Mouse (Mus musculus) cerebellum, postnatal 4 days (tissue): Measurements from ENCODE around the gene Pitpna.
"Not testable (repeated sequence)": the region's sequence is repeated elsewhere in the genome, so short reads cannot be mapped to it uniquely, and the experiment has no call there.

Source experiments
- DNase-seq, 2 experiments: peaks; one replicate each; pipeline ENCODE4 v3.0.0; 2022; ENCODE audit warnings: low spot score in 2 of 2, mixed read lengths in 1 of 2

Gene Pitpna

DNA sequence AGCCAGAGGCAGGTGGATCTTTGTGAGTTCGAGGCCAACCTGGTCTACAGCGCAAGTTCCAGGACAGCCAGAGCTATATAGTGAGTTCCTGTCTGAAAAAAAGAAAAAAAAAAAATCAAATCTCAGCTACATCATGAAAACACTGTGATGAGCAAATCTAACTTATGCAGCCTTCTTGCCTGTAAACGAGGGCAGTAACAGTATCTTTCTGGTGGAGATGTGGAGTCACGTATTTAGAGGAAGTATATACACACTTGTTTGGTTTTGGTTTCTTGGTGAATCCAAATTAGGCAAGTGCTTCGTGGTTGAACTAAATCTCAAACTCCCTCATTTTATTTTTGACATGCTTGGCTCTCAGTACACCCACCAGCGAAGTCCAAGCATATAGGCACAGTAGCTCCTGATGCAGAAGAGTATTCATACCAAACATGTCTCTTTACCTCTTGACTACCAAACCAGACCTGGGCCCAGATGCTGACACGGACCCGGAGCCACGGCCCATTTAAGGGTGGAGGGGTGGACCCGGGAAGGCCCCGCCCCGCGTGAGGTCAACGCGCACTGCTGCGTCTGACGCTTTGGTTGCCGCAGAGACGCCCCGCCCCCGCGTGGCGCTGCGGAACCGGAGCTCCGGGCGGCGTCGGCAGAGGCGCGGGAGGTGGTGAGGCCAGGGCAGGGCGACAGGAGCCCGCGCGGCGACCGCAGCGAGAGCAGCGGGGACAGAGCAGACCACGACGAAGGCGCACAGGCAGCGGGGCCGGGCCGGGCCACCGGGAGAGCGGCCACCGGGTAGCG lies at the start of gene Pitpna:
TSS of gene Pitpna (plus strand) at position 605 of the 792 bp plus-strand sequence.
- DNase-seq: peak; percentile 91 to 93

DNA sequence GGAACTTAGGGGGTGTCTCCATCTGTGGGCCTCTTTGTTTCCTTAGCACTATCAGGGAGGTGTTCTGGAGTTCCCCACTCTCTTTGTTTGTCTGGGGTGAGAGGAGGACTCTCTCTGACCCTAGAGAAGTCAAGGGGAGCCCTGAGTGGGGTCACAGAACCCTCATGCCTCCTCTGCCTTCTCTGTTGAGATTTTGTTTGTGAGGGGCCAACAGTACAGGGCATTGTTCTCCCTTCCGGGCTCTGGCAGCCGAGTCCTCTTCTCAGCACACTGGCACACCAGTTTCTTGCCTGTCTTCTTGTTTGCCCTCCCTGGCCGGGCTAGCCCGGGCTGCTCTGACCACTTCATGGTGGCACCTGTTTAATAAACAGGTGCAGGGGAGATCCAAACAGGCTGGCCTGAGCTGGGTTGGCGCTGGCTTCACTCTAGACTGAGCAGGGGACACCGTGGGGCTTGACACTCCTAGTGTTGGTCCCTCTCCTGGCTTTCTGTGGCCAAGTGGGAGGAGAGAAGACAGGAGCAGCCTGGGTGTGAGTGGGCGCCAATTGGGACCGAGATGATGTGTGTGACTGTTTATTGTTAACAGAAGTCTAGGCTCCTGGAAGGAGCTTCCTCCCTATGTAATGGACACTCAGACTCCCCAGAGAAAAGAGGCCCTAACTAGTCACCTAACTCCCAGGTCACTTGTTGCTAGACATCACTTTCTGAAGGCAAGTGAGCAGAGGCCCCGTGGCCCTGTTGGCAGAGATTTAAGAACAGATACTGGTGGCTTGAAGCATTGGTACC lies 49.5 kb upstream of the Pitpna start:
- DNase-seq: no peak

DNA sequence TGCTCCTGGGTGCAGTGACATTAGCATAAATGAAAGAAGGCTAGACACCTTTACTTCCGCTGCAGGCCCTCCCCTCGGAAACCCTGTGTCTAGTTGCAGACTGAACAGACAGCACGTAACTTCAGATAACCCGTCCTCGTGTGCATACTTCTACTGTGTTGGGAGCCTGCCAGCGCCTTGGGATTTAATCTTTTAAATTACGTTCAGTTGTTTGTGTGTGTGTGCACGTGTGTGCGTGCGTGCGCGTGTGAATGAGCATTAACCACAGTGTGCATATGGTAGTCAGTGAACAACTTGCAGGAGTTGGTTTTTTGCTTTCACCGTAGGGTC lies 49.0 kb upstream of the Pitpna start:
- no peak for DNase-seq

DNA sequence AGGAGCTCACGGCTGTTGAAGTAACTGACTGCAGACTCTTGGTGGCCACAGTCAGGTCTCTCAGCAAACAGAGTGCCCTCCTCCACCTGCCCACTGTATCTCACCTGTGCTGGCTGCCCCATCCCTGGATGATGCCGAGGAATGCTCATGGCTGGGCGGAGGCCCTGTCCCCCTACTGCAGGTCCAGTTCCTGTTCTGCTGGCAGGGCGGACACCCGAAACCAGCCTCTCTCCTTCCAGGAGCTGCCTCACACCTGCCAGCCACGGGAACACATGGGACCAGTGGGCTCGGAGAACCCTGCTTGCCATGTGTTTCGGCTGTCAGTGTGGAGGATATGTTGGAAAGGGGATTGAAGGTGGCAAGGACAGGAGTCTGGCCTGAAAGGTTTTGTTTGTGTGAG lies 47.7 kb upstream of the Pitpna start:
- DNase-seq: no peak

DNA sequence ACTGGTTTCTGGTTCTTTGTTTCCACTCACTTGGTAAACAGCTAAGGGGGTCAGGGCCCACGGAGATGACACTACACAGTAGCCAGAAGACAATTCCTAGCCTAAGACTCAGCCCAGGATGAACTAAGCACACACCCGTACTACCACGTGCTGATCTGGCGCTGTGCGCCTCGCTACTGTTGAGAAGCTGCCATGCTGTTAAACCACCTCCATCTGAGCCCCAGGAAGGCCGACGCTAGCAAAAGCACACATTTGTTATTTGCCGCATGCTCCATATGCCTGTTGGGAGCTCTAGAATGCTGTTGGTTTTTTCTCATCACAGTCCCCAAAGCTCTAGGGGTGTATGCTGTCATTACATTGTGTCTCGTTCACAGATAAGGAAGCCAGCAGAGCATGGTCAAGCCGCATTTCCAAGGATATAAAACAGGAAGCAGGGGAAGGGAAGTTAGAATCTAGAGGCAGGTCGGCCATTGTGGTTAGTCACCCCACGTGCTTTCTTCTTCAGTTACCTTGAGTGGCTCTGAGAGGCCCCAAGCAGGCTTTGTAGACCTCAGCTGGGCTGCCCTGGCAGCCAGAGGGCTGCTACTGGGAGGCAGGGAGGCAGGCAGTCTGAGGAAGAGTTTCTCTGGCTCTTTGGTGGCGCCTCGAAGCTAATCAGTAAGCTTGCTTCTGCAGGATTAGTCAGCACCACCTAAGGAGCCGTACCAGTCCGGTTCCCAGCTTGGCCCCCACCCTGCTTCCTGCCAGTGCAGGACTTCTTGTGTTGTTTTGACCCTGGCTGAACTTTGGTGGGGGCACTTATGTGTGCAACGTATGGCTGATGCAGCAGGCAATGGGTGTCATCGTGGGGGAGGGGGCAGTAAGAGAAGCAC lies 47.0 kb upstream of the Pitpna start:
- DNase-seq: no peak

DNA sequence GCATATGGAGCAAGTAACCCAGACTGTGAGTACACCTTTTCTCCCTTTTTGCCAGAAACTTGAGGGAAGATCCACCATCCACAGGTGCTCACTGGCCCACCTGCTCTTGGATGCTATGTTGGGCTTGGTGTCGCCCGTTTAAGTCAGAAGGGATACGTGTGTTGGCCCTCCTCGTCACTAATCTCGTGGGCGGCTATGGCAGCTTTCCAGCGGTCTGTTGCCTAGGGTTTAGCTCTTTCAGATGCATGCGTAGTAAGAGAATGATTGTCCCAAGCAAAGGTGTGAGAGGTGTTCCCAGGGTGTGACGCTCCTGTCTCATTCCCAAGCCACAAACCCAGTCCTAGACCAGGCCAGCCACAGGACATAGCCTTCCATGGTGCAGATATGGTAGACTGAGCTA lies 43.2 kb upstream of the Pitpna start:
- DNase-seq: no peak

DNA sequence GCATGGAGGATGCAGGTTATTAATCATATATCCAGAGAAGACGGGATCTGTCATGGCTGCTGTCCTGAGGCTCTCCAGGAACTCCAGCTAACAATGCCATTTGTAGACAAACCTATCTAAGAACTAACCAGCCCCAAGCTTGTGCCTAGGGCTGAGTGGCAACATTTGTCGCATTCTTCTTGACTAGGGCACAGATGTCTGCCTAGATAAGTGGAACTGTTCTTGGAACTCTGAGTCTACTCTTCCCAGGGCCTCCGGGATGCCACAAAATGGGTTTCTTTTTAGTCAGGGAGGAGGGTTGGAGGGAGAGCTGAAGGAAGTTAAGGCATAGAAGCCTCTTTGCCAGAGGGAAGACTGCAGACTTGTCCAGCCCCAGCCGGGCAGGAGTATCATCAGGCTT lies 41.8 kb upstream of the Pitpna start:
- DNase-seq: no peak

DNA sequence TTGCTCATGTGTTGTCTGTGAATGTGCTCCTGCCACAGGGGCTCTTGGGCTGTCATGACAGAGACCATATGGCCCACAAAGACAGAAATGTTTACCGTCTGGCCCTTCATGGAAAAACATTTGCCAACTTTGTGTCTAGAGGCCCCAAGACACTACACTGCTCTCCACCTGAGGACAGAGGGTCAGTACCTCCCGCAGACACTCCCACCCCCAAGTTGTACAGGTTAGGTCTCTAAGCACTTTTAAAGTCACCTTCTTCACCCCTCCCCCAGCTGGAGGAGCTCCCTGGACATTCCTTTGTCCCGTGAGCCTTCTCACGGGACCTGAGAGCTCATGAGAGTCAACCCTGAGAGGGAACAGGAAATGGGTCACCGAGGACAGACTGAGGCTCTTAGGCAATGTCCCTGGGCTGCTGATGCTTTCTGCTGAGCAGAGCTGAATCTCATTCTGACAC lies 38.2 kb upstream of the Pitpna start:
- no peak for DNase-seq

DNA sequence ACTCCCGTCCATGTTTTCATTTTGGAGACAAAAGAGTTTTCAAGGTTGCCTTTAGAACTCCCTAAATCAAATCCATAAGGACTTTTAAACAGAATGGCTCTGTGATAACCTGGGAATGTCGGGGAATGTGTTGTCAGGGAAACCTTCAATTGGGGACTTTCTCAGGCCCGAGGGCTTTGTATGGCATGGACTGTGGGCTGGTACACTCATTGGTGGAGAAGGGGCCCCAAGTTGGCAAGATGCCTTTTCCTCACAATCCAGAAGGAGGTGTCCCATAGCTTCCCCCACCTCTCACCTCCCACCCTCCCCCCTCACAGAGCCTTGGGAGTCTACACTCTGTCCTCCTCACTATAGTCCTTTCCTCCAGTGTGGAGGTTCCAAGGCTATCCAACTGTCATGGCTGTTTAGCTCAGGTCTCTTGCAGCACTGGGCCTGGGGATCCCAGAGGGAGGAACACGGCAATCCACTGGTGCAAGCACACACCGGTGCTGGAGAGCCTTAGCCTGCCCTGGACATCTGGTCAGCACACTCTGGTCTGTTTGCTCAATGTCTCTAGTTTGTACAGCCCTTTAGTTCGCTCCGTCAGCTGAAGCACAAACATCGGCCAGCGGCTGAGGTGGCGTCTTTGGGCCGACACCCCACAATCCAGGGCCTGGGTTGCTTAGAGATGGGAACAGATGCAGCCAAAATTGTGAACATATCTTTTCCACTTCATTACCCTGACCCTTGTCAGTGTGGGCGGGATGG lies 37.5 kb upstream of the Pitpna start:
- no peak for DNase-seq

DNA sequence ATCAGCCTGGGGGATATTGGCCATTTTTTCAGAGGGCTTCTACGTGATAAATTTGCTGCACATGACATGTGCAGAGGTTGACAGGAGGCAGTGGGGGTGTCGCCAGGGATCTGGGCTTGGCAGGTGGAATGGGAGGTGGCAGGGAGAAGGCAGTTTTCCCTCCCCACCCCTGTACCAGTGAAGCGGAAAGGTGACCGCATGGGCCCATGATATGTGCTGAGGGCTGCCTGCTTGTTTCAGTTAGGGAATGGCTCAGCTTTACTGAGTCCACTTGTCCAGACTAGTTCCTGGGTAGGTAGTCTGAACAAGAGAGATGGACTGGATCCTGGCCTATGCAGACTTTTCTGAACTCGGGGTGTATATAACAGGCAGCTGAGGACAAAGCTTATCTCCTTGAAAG lies 36.6 kb upstream of the Pitpna start:
- DNase-seq: no peak

DNA sequence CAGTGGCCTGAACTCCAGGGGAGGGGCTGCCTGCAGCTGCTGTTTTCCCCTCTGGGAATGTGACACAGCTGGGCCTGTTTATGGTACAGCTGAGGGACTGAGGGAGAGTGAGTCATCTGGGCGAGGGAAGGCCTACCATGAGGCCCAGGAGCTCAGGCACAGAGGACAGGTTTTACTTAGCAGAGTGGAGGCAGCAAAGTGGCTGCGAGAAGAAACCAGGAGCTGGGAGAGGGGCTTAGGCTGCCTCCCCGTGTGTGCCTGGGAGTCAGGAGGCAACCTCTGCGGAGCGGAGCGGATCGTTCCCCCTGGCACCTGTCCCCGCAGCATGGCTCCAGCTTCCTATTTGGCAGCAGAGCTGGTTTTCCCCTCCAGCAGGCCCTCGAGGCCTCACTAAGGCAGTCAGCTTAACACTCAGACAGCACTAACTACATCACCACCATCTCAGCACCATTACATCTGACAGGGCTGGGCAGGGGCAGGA lies 35.9 kb upstream of the Pitpna start:
- no peak for DNase-seq

DNA sequence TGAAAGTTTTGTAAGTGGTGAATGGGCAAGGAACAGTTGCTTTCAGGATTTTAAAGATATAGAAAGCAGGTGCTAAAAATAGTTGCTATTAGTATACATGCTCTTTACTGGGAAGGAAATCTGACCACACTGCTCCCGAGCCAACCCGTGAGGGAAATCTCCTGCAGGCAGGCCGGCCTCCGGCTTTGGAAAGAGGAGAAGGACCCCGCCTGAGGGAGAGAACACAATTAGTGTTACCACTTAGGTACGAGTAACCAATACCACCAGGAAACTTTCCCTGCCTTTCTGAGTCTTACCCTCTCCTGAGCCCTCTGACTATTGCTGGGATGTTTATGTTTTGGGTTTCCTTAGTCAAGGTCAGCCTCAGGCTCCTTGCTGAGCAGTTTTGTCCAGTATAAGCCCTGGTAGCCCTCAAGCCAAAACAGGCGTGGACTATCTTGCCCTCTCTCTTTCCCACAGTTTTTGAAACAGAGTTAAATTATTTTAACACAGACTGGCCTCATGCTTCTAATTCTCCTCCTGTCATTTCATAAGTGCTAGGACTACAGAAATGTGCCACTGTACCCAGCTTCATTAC lies 34.9 kb upstream of the Pitpna start:
- no peak for DNase-seq

DNA sequence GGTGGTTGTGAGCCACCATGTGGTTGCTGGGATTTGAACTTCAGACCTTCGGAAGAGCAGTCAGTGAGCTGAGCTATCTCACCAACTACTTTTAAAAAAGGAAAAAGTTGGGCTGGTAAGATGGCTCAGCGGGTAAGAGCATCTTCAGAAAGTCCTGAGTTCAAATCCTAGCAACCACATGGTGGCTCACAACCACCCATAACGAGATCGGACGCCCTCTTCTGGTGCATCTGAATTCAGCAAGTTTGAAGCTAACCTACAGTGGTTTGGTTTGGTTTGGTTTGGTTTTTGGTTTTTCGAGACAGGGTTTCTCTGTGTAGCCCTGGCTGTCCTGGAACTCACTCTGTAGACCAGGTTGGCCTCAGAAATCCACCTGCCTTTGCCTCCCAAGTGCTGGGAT lies 31.9 kb upstream of the Pitpna start:
- DNase-seq: not testable (repeated sequence)

DNA sequence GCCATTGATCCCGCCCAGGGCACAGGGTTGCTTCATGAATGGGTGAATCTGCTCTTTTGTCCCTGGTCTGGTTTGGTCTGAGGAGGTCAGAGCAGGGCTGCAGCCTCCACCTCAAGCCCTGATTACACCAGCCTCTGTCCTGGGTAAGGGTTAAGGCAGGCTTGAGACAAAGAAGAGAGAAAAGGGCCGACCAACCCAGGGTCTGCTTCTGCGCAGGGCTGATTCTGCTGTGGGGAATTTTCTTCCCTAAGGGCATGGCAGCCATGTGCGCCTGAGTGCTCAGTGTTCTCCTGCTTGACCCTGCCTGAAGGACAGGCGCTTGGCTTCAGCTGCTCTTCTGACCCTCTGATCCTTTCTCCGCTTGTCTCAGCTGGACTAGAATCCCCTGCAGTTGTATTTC lies 30.8 kb upstream of the Pitpna start:
- DNase-seq: no peak

DNA sequence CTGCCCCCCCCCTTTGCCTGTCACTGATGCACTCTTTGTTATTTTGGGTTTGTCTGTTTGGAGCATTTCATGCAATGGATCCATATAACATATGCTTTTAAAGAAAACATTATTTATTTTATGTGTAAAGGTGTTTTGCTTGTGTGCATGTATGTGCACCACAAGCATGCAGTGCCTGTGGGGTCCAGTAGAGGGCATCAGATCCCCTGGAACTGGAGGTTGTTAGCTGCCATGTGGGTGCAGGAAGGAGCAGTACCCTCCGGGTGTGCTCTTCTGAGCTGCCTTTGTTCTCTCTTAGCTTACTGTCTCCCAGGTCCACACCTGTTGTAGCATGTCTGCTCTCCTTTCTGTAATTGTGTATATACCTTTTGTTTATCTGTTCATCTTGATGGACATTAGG lies 29.8 kb upstream of the Pitpna start:
- no peak for DNase-seq

DNA sequence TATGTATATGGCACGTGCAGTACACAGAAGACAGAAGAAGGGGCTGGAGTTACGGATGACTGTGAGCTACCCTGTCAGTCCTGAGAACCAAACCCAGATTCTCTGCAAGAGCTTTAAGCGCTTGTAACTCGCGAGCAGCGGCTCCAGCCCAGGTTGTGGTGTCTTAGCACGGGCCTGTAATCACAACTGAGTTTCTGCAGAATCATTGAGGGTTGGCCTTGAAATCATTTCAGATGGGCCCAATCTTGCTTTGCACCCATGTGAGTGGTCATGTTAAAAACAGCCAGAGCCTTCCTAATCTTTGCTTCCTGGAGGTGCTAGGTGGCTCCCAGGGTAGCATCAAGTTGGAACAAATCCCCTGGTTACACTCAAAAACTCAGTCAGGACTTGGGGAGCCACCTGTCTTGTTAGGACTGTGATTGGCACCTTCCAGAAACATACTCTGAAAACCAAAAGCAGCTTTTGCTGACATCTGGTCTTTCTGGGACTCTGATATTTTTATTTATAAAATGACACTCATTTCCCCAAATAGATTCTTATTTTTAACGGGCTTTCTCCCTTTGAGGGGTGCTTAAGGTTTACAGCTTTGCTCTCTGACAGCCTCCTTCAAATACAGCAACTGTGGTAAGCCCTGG lies 27.9 kb upstream of the Pitpna start:
- DNase-seq: no peak

DNA sequence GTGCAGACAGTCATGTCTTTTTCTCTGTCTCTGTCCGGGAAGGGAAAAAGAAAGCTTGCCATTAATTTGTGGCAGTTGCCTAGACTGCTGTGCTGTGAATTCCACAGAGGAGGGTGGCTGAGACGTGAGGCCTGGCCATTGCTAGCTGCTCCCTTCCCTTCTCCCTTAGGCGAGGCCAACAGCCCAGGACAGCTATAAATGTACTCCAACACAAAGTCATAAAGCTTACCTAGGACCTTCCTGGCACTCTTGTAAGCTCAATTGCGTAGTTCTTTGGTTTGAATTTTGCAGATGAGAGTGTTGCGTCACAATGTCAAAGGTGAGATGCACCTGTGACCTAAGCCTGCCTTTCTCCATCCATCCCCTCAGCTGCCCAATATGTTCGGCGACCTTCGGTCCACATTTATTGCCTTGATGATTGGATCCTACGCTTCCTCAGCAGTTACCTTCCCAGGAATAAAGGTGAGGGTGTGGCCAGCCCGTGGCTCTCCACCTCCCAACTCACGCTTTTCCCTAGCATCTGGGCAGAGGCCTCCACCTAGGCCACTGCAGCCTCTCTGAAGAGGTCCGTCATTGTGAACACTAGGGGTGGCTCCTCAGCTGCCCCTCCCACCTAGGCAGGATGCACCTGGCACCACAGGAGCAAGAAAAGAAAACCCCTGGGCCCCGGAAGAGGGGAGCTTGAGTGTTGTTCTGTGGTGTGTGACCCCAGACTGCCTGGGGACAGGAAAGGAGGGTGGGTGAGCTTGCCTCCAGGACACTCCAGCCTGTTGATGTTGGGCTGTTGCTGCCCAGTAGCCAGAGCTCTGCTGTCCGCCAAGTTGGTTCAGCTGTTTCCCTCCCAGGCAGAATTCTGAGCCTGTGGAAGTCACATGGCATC lies 27.1 kb upstream of the Pitpna start:
- no peak for DNase-seq

DNA sequence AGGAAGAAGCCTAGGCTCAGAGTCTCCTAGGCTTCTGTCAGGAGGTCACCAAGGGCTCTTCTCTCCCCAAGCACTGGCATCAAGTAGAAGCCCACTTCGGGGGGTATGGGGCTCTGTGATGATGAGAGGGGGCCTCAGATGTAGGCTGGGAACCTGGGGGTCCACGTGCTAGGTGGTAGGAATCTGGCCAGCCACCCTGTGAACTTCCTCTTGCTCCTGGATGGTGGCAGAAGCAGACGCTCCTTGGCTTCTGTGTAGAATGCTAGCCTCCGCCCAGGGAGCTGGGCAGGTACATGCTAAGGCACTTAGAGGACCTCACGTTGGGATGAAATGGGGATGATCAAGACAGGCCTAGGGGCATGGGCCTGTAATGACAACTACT lies 26.5 kb upstream of the Pitpna start:
- no peak for DNase-seq

DNA sequence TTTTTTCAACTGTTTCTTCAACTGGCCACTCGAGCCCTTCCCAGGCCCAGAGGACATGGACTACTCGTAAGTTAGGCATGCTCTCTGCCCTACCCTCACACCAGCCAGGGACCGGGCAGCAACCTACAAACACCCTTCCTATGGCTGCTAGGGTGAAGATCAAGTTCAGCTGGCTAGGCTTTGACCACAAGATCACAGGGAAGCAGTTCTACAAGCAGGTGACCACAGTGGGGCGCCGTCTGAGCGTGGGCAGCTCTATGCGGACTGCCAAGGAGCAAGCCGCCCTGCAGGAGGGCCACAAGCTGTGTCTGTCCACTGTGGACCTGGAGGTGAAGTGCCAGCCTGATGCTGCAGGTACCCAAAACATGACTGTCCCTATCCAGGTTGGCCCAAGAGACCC lies 25.1 kb upstream of the Pitpna start:
- DNase-seq: no peak
